Mouse (Mus musculus) lung, embryonic 15.5 days (tissue): ENCODE measurements at regions not wholly inside any gene's neighbourhood (a gene's known extent, or its start where the extent isn't known, plus 50 kb on each side); places are given as distances from the start of the nearest gene placed in this dataset.
A peak's percentile ranks its signal among the peaks of the same experiment; 100 is the strongest.

Source experiments
- ATAC-seq: fragments of 200-750 bp; cut with Nextera tagmentation; 2 replicates; pipeline ENCODE4 v1.8.0; 2017; ENCODE audit warnings: moderate number of reproducible peaks, borderline replicate concordance; ENCODE audit not compliant: low FRiP score, low TSS enrichment; ENCODE audit errors: extremely low read depth
- H3K27ac ChIP-seq: fragments of 300-500 bp; sonication (generic); 2 replicates; pipeline ENCODE4 v1.5.1; 2015; ENCODE audit warnings: moderate library complexity, mild to moderate bottlenecking, inconsistent platforms
- H3K27me3 ChIP-seq: fragments of 300-500 bp; sonication (generic); 2 replicates; pipeline ENCODE4 v1.6.1; 2015; ENCODE audit warnings: inconsistent platforms
- H3K36me3 ChIP-seq: fragments of 300-500 bp; sonication (generic); 2 replicates; pipeline ENCODE4 v1.6.1; 2015; ENCODE audit warnings: inconsistent platforms
- H3K4me1 ChIP-seq: fragments of 300-500 bp; sonication (generic); 2 replicates; pipeline ENCODE4 v1.6.1; 2015; ENCODE audit warnings: inconsistent platforms
- H3K4me2 ChIP-seq: fragments of 300-500 bp; sonication (generic); 2 replicates; pipeline ENCODE4 v1.6.1; 2015; ENCODE audit warnings: inconsistent platforms, mild to moderate bottlenecking, moderate library complexity
- H3K4me3 ChIP-seq: fragments of 300-500 bp; sonication (generic); 2 replicates; pipeline ENCODE4 v1.5.1; 2015; ENCODE audit warnings: mild to moderate bottlenecking, inconsistent platforms
- H3K9ac ChIP-seq: fragments of 300-500 bp; sonication (generic); 2 replicates; pipeline ENCODE4 v1.6.1; 2015; ENCODE audit warnings: inconsistent platforms
- H3K9me3 ChIP-seq: fragments of 300-500 bp; sonication (generic); 2 replicates; pipeline ENCODE4 v1.6.1; 2016; ENCODE audit warnings: inconsistent platforms
- WGBS: fragments of 180-500 bp; shearing (Covaris S2); methylation state at CpG from one replicate; pipeline ENCODE4 v1.1.7; 2015; 5-methylcytosine and 5-hydroxymethylcytosine counted together

DNA sequence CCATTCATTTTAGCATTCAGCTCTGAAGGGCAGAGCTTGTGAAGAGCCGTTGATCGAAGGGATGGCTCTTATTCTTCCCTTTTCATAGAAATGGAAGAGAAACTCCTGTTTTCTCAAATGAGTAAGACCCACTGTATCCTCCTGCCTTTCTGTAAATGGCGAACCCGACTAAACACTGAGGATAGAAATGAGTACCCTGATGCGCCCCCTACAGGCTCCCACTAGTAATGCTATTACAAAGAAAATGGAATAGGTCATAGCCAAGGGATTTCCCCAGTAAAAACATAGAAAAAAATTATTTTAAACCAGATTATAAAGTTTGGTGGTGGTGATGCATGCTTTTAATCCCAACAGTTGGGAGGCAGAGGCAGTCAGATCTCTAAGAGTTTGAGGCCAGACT, 162.1 kb downstream of the Etnk1 start:
- Histone ChIP-seq H3K9me3 (no peaks in the 10 kb centered on the region), H3K4me3 (no peak overlapping the region), H3K27ac (no peak overlapping the region), H3K27me3 (no peaks in the 10 kb centered on the region), H3K4me2 (no peak overlapping the region), H3K36me3 (no peaks in the 10 kb centered on the region), H3K9ac (no peak overlapping the region), H3K4me1 (no peaks in the 10 kb centered on the region)
- 76% methylated on average over 5 of the region's 5 CpGs for WGBS
- no peak for ATAC-seq

GRCm38 (mm10) chr6:143333493-143333892, 166.5 kb downstream of the Etnk1 start:
- no peak overlapping the region for H3K4me2 ChIP-seq
- H3K27me3 ChIP-seq, result no peaks in the 10 kb centered on the region
- no peak overlapping the region for H3K9ac ChIP-seq
- ATAC-seq, result no peak
- no peaks in the 10 kb centered on the region for H3K4me1 ChIP-seq
- no peaks in the 10 kb centered on the region for H3K36me3 ChIP-seq
- 80% methylated on average over 8 of the region's 8 CpGs for WGBS
- H3K27ac ChIP-seq, result no peak overlapping the region
- no peaks in the 10 kb centered on the region for H3K9me3 ChIP-seq
- no peak overlapping the region for H3K4me3 ChIP-seq

- Histone ChIP-seq H3K4me1 (no peaks in the 10 kb centered on the region), H3K4me2 (no peak overlapping the region), H3K27ac (no peak overlapping the region), H3K27me3 (no peaks in the 10 kb centered on the region), H3K9ac (no peak overlapping the region), H3K4me3 (no peak overlapping the region), H3K9me3 (no peaks in the 10 kb centered on the region), H3K36me3 (no peaks in the 10 kb centered on the region)
- WGBS, result 38% methylated on average over 4 of the region's 4 CpGs
- ATAC-seq, result no peak; the same call in 1 of the 2 replicates
Observed at GRCm38 (mm10) chr6:143336574-143336973, 169.6 kb downstream of the Etnk1 start.

DNA sequence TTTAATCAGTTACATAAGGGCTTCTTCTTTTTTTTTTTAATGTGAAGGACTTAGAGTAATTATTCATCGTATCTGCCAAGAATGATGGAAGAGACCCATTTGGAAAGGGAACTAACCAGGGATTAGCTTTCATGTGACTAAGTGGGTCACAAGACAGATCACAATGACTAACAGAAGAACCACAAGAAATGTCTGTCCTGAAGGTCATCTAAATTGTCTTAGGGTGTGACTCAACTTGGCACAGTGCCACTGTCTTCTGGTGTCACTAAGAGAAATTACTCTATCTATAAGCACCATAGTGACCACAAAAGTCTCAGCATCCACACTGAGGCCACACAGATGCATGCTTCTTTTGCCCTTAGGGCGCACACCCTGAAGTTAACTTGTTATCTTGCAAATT, 182.0 kb downstream of the Etnk1 start:
- Histone ChIP-seq H3K4me2 (no peak overlapping the region), H3K9ac (no peak overlapping the region), H3K27me3 (no peaks in the 10 kb centered on the region), H3K36me3 (no peaks in the 10 kb centered on the region), H3K27ac (no peak overlapping the region), H3K4me1 (no peaks in the 10 kb centered on the region), H3K4me3 (no peak overlapping the region), H3K9me3 (no peaks in the 10 kb centered on the region)
- WGBS, result 90% methylated on average over 2 of the region's 2 CpGs
- no peak for ATAC-seq

DNA sequence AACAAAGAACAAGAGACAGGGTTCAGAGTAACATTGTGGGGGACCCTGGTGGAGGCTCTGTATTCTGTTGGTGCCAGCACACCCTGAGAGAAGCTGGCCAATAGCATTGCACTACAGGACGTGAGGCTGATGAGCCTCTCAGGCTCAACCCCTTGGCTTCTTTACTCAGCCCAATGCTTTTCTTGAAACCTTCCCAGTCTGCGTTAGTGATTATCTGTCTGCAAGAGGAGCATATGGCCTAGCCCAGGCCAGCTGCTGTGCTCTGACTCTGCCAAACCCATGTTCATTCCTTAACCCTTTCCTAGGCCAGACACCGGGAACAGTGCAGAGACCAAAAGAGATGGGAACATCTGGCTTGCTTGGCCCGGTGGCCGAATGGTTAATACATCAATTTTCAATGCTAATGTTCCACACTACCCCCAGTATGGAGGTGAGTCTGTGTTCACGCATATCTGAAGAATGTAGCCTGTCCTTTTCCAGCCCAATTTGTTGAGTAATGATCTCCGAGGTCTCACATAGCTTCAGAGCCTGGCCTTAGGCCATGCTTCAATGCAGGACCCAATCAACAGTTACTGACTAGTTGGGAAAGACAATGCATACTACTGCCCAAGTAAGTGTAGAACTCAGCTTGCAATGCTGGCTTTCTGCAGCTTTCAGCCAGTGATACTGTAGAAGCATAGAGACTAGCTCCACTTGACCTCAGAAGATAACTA, 192.5 kb downstream of the Etnk1 start:
- H3K4me2 ChIP-seq, result no peak overlapping the region
- peaks cover 10% of the 10 kb centered on the region for H3K4me1 ChIP-seq
- H3K27ac ChIP-seq, result no peak overlapping the region
- ATAC-seq, result peak; percentile 93
- H3K36me3 ChIP-seq, result no peaks in the 10 kb centered on the region
- H3K9me3 ChIP-seq, result no peaks in the 10 kb centered on the region
- WGBS, result 51% methylated on average over 7 of the region's 7 CpGs
- no peak overlapping the region for H3K4me3 ChIP-seq
- H3K27me3 ChIP-seq, result no peaks in the 10 kb centered on the region
- no peak overlapping the region for H3K9ac ChIP-seq

- no peaks in the 10 kb centered on the region for H3K9me3 ChIP-seq
- 40% methylated on average over 5 of the region's 5 CpGs for WGBS
- H3K9ac ChIP-seq, result no peak overlapping the region
- peaks cover 10% of the 10 kb centered on the region for H3K4me1 ChIP-seq
- H3K36me3 ChIP-seq, result no peaks in the 10 kb centered on the region
- H3K27ac ChIP-seq, result no peak overlapping the region
- H3K4me2 ChIP-seq, result no peak overlapping the region
- no peaks in the 10 kb centered on the region for H3K27me3 ChIP-seq
- no peak overlapping the region for H3K4me3 ChIP-seq
- no peak for ATAC-seq
Observed at GRCm38 (mm10) chr6:143361149-143361725, 194.2 kb downstream of the Etnk1 start.

DNA sequence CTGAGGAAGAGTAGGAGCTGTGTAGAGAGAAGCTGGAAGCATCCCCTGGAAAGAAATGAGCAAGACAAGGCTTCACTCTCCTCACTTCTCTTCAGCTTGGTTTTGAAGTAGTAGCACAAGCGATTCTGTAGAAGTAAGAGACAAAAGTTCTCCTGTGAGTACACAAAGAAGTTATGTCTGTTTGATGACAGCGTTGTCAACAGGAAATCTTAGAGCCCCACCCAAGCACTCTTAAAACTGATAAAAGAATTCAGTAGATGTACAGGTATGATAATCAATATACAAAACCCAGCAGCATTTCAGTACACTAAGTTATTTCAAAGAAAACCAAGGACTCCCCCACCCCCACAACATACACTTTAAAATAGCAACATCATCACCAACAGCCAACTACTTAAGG, 194.9 kb downstream of the Etnk1 start:
- H3K9me3 ChIP-seq, result no peaks in the 10 kb centered on the region

DNA sequence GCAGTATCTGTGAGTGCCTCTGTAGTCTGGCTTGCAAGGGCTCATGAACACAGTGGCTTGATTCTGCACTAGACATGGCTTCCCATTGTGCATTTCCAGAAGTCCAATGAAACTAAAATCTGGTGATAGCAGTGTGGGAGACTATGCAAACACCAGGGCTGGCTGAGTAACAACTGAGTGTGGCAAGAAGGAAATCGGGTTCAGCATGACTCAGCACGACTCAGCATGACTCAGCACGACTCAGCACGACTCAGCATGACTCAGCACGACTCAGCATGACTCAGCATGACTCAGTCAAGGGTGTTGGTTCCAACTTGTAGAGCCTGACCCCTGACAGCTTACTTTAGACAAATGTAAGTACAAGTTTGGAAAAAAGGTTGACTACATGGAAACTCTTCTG, 198.8 kb downstream of the Etnk1 start:
- Histone ChIP-seq H3K4me2 (no peak overlapping the region), H3K27ac (no peak overlapping the region), H3K9ac (no peak overlapping the region), H3K27me3 (no peaks in the 10 kb centered on the region), H3K4me1 (peaks cover 19% of the 10 kb centered on the region), H3K4me3 (no peak overlapping the region), H3K9me3 (no peaks in the 10 kb centered on the region), H3K36me3 (no peaks in the 10 kb centered on the region)
- no peak for ATAC-seq
- WGBS, result 90% methylated on average over 5 of the region's 5 CpGs

More for the DNA sequence above, 194.9 kb downstream of the Etnk1 start:
- H3K4me3 ChIP-seq, result no peak overlapping the region
- H3K36me3 ChIP-seq, result no peaks in the 10 kb centered on the region
- ATAC-seq, result no peak
- WGBS, result 89% methylated on average over 2 of the region's 2 CpGs
- no peaks in the 10 kb centered on the region for H3K27me3 ChIP-seq
- H3K4me1 ChIP-seq, result peaks cover 10% of the 10 kb centered on the region
- no peak overlapping the region for H3K27ac ChIP-seq
- no peak overlapping the region for H3K4me2 ChIP-seq
- no peak overlapping the region for H3K9ac ChIP-seq

DNA sequence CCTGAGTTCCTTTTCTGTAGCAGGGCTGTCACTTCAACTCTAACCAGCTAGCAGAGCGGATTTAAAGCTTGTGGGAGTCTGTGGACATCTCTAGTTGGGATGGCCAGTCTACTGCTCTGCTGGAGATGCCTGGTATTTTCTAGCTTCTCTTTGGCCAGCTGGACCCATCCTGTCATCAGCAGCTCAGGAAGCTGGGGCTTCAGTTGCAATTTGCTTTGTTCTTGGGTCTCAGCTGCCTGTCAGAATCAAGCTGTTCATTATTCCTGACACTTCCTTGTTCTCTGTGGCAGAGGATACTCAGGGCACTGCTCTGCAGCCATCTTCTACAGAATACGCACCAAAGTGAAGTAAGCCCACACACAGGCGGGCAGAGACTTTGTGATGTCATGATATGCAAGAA, 200.8 kb downstream of the Etnk1 start:
- H3K4me3 ChIP-seq, result no peak overlapping the region
- H3K9me3 ChIP-seq, result no peaks in the 10 kb centered on the region
- no peak overlapping the region for H3K9ac ChIP-seq
- no peaks in the 10 kb centered on the region for H3K36me3 ChIP-seq
- ATAC-seq, result peak; percentile 85
- H3K27ac ChIP-seq, result peak overlapping the region; percentile 31; the same call in 1 of the 2 replicates
- no peaks in the 10 kb centered on the region for H3K27me3 ChIP-seq
- 36% methylated on average over 3 of the region's 3 CpGs for WGBS
- H3K4me1 ChIP-seq, result peaks cover 19% of the 10 kb centered on the region
- H3K4me2 ChIP-seq, result no peak overlapping the region

- Histone ChIP-seq H3K9me3 (no peaks in the 10 kb centered on the region), H3K36me3 (no peaks in the 10 kb centered on the region), H3K27me3 (no peaks in the 10 kb centered on the region), H3K4me1 (peaks cover 19% of the 10 kb centered on the region), H3K4me3 (no peak overlapping the region), H3K27ac (0 out of 2 replicates have a peak overlapping the region, but pooled peaks have one; percentile 31), H3K9ac (no peak overlapping the region), H3K4me2 (no peak overlapping the region)
- WGBS, result 40% methylated on average over 8 of the region's 8 CpGs
- no peak for ATAC-seq
Observed at GRCm38 (mm10) chr6:143368646-143369045, 201.6 kb downstream of the Etnk1 start.

DNA sequence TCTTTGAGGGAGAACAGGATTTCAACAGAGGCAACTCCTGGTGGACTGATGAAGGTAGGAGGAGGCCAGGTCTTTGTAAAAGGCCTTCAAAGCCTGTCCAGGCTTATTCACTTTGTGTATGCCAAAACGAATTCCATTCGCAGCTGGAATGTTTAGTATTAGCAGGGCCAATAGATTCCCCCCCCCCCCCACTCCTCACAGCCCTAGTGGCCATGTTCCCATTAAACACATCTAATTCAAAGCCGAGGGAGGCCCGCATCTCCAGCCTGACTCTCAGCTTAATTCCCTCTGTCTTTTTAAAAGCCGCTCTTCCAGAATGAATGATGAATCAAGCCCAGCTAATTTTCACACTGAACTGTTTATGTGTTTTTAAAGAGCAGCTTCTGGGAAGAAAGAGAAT, 205.5 kb downstream of the Etnk1 start:
- peaks cover 28% of the 10 kb centered on the region for H3K4me1 ChIP-seq
- H3K27ac ChIP-seq, result no peak overlapping the region
- ATAC-seq, result no peak
- H3K9ac ChIP-seq, result no peak overlapping the region
- no peak overlapping the region for H3K4me2 ChIP-seq
- 43% methylated on average over 5 of the region's 5 CpGs for WGBS
- no peaks in the 10 kb centered on the region for H3K9me3 ChIP-seq
- no peaks in the 10 kb centered on the region for H3K27me3 ChIP-seq
- no peak overlapping the region for H3K4me3 ChIP-seq
- H3K36me3 ChIP-seq, result no peaks in the 10 kb centered on the region

DNA sequence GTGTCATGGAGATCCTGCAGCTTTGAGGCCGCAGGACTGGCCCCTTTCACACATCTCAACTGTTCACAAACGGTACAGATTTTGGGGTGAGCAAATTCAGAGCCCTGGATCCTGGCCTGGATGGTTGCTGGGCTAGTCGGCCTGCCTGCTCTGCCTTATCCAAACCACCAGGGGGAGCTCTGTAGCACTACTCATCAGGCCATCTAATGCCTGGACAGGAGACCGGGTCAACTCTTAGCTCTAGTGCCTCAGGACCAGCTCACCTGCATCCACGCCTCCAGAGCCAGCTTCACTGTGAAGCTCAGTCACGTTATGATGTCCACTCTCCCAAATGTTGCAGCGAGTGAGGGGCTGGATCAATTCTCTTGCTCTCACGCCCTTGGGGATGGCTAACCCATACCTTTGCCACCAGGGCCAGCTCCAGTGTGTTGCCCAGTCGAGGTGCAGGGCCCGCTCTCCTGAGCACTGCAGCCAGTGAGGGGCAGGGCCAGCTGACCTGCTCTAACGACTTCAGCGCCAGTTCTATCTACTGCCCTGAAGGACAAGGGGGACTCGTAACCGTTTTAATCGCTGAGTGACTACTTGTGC, 206.8 kb downstream of the Etnk1 start:
- WGBS, result 57% methylated on average over 15 of the region's 15 CpGs
- H3K36me3 ChIP-seq, result no peaks in the 10 kb centered on the region

More for the DNA sequence above, 206.8 kb downstream of the Etnk1 start:
- ATAC-seq, result peak; percentile 35; the same call in 1 of the 2 replicates
- Histone ChIP-seq H3K27ac (no peak overlapping the region), H3K27me3 (no peaks in the 10 kb centered on the region), H3K4me1 (peaks cover 15% of the 10 kb centered on the region), H3K9ac (no peak overlapping the region), H3K4me2 (no peak overlapping the region), H3K9me3 (no peaks in the 10 kb centered on the region), H3K4me3 (no peak overlapping the region)
